Mouse (Mus musculus) cortical plate, adult 2 months (tissue): ENCODE data around the gene Mfsd2b.

Experiments
- CTCF ChIP-seq: fragments of 200-500 bp; IDR thresholded peaks from 2 replicates; pipeline ENCODE4 v1.5.1; 2011; ENCODE audit warnings: mild to moderate bottlenecking, control low read depth, low read length; ENCODE audit not compliant: insufficient read depth; ENCODE audit errors: extremely low read depth
- POLR2A ChIP-seq: fragments of 200-500 bp; IDR thresholded peaks from 2 replicates; pipeline ENCODE4 v1.6.1; 2011; ENCODE audit warnings: mild to moderate bottlenecking, low read length, control low read depth; ENCODE audit not compliant: insufficient read depth; ENCODE audit errors: extremely low read depth

DNA sequence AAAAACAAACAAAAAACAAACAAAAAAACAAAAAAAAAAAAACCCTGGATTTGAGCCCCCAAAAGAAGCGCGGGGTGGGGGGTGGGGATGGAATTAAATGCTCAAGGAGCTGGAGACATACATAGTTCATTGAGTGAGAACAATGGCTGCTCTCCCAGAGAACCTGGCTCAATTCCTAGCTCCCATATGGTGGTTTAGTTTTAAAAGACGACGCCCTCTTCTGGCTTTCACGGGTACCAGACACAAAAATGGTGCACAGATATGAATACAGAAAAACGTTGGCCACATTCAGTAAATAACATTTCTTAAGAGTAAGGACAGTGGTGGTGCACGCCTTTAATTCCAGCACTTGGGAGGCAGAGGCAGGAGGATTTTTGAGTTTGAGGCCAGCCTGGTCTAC, 31.8 kb upstream of the Mfsd2b start:
- TF ChIP-seq CTCF (no peak), POLR2A (no peak)
